Mouse (Mus musculus) ovary, postnatal 36 days (tissue): ENCODE measurements around the gene Slc6a16.

Experiments used
- DNase-seq: peaks from one replicate; pipeline ENCODE4 v3.0.0; 2022; ENCODE audit warnings: low spot score, mixed read lengths

The Slc6a16 gene

GRCm38 (mm10) chr7:45240633-45241388, at the start of gene Slc6a16:
Gene Slc6a16 (plus strand): TSS chr7:45241085.
- peak; percentile 54 for DNase-seq

GRCm38 (mm10) chr7:45191161-45191560, 49.7 kb upstream of the Slc6a16 start:
- DNase-seq: no peak

- DNase-seq: no peak
These were observed 49.0 kb upstream of the Slc6a16 start for GRCm38 (mm10) chr7:45191803-45192363.

GRCm38 (mm10) chr7:45192585-45193310, 48.1 kb upstream of the Slc6a16 start:
- DNase-seq: no peak

- no peak for DNase-seq
These were observed 47.5 kb upstream of the Slc6a16 start for GRCm38 (mm10) chr7:45193406-45193805.

- no peak for DNase-seq
These were observed 46.8 kb upstream of the Slc6a16 start for GRCm38 (mm10) chr7:45193871-45194785.

GRCm38 (mm10) chr7:45195341-45196175, 45.3 kb upstream of the Slc6a16 start:
- DNase-seq: no peak

- DNase-seq: no peak
These were observed 44.7 kb upstream of the Slc6a16 start for GRCm38 (mm10) chr7:45196176-45196535.

- DNase-seq: no peak
These were observed 43.9 kb upstream of the Slc6a16 start for GRCm38 (mm10) chr7:45196994-45197393.

- DNase-seq: peak; percentile 73
These were observed 42.5 kb upstream of the Slc6a16 start for GRCm38 (mm10) chr7:45198435-45198834.

GRCm38 (mm10) chr7:45198961-45199360, 41.9 kb upstream of the Slc6a16 start:
- DNase-seq: no peak

- DNase-seq: no peak
These were observed 38.2 kb upstream of the Slc6a16 start for GRCm38 (mm10) chr7:45202654-45203053.

- peak; percentile 88 for DNase-seq
These were observed 36.3 kb upstream of the Slc6a16 start, which contains the start of gene Ccdc155 for GRCm38 (mm10) chr7:45204380-45205143. Gene Ccdc155 (minus strand): TSS chr7:45204892.

- DNase-seq: no peak
These were observed 32.6 kb upstream of the Slc6a16 start for GRCm38 (mm10) chr7:45208260-45208659.

- DNase-seq: no peak
These were observed 29.8 kb upstream of the Slc6a16 start for GRCm38 (mm10) chr7:45211070-45211469.

- DNase-seq: no peak
These were observed 29.0 kb upstream of the Slc6a16 start, which contains the start of gene Dkkl1 for GRCm38 (mm10) chr7:45211851-45212251. Gene Dkkl1 (minus strand): TSS chr7:45212147.

- DNase-seq: no peak
These were observed 28.5 kb upstream of the Slc6a16 start for GRCm38 (mm10) chr7:45212356-45212755.

GRCm38 (mm10) chr7:45213708-45214107, 27.2 kb upstream of the Slc6a16 start:
- no peak for DNase-seq

GRCm38 (mm10) chr7:45215673-45216441, 25.0 kb upstream of the Slc6a16 start, which contains the start of gene Tead2:
Gene Tead2 (plus strand): TSS chr7:45215753.
- DNase-seq: peak; percentile 74
